Mouse (Mus musculus) G1E (cell line): ENCODE results near the gene Stx7.

Source experiments
- CTCF ChIP-seq: IDR thresholded peaks from 2 replicates; pipeline ENCODE4 v1.5.1; 2012; ENCODE audit warnings: low read depth, low read length, inconsistent platforms, mixed read lengths
- GATA1 ChIP-seq: IDR thresholded peaks from 2 replicates; pipeline ENCODE4 v1.6.1; 2012; ENCODE audit warnings: borderline replicate concordance, low read length, inconsistent platforms, mixed read lengths
- GATA2 ChIP-seq: IDR thresholded peaks from 2 replicates; pipeline ENCODE4 v1.6.1; 2012; ENCODE audit warnings: low read depth, low read length, inconsistent platforms, borderline replicate concordance
- TAL1 ChIP-seq: conservative IDR thresholded peaks from 2 replicates; pipeline ENCODE4 v1.6.1; 2012; ENCODE audit warnings: low read depth, low read length, inconsistent platforms, mixed read lengths

DNA sequence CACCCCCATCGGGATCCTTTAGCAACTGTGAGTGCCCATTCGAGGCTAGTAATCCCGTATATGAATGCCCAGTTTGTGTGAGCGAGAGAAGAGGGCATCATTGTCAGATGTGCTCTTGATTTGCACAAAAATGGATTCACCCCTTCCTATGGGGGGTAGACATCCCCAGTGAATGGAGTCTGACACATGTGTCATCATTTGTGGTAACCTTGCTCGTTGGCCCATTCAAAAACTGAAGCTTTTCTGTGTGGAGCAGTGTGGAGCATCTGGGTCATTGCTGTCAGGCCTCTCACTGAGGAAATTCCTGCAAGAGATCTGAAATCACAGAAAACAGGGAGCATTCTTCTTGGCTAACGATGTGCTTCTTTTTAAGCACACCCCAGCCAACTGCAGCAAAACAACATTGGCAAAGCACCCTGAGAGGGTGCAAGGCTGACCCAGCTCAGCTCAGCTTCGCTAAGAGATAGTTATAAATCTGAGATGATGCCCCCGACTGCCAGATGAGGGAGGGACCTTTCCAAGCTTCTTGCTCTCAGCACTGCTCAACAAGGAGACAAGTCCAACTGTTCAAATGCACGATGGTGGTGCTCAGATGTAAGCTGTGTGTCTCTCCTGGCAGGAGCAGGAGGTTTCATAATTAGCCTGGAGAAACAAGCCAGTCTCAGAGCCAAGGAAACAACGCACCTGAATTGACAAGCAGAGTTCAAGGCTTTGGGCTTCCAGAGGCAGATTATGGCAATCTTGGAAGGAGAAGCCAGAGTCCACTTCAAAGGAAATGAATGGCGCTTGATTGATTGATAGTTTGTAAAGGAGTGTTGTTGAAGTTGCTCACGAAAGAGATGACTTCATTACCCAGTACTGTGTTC, 79.4 kb downstream of the Stx7 start:
- TF ChIP-seq CTCF (no peak), GATA1 (no peak), GATA2 (no peak), TAL1 (no peak)
